Mouse (Mus musculus) intestine, embryonic 15.5 days (tissue): ENCODE data around the gene Gm14444. TPM values are rescaled to one million over a fixed set of nuclear protein-coding genes. Genes with fewer than 3 reads are reported as not detected.
A peak's percentile ranks its signal among the peaks of the same experiment; 100 is the strongest.
"Not testable (repeated sequence)": the region's sequence is repeated elsewhere in the genome, so short reads cannot be mapped to it uniquely, and the experiment has no call there.

Experiments
- ATAC-seq: fragments of 200-750 bp; cut with Nextera tagmentation; 2 replicates; pipeline ENCODE4 v1.8.0; 2017; ENCODE audit warnings: moderate TSS enrichment, moderate library complexity
- H3K27ac ChIP-seq: fragments of 300-500 bp; sonication (generic); 2 replicates; pipeline ENCODE4 v1.5.1; 2015; ENCODE audit warnings: mild to moderate bottlenecking, inconsistent platforms
- H3K27me3 ChIP-seq: fragments of 300-500 bp; sonication (generic); replicated peaks from 2 replicates; pipeline ENCODE4 v1.6.1; 2015; ENCODE audit warnings: inconsistent platforms
- H3K36me3 ChIP-seq: fragments of 300-500 bp; sonication (generic); 2 replicates; pipeline ENCODE4 v1.6.1; 2015; ENCODE audit warnings: inconsistent platforms
- H3K4me1 ChIP-seq: fragments of 300-500 bp; sonication (generic); replicated peaks from 2 replicates; pipeline ENCODE4 v1.6.1; 2015; ENCODE audit warnings: inconsistent platforms
- H3K4me2 ChIP-seq: fragments of 300-500 bp; sonication (generic); replicated peaks from 2 replicates; pipeline ENCODE4 v1.6.1; 2015; ENCODE audit warnings: mild to moderate bottlenecking, inconsistent platforms
- H3K4me3 ChIP-seq: fragments of 300-500 bp; sonication (generic); replicated peaks from 2 replicates; pipeline ENCODE4 v1.5.1; 2015; ENCODE audit warnings: inconsistent platforms
- H3K9ac ChIP-seq: fragments of 300-500 bp; sonication (generic); 2 replicates; pipeline ENCODE4 v1.6.1; 2015; ENCODE audit warnings: inconsistent platforms
- H3K9me3 ChIP-seq: fragments of 300-500 bp; sonication (generic); 2 replicates; pipeline ENCODE4 v1.6.1; 2016; ENCODE audit warnings: inconsistent platforms
- WGBS: fragments of 180-500 bp; shearing (Covaris S2); methylation state at CpG from one replicate; pipeline ENCODE4 v1.1.7; 2015; 5-methylcytosine and 5-hydroxymethylcytosine counted together
- polyA plus RNA-seq: library from polyadenylated mRNA; unstranded; fragments of >200 nt; fragmentation: Nextera tagmentation; extraction: Ambion mirVana; gene quantifications from 2 replicates; pipeline ENCODE4 v1.2.1, GENCODE M21; 2015

Gm14444 gene
- polyA plus RNA-seq = not detected in 2 replicates

DNA sequence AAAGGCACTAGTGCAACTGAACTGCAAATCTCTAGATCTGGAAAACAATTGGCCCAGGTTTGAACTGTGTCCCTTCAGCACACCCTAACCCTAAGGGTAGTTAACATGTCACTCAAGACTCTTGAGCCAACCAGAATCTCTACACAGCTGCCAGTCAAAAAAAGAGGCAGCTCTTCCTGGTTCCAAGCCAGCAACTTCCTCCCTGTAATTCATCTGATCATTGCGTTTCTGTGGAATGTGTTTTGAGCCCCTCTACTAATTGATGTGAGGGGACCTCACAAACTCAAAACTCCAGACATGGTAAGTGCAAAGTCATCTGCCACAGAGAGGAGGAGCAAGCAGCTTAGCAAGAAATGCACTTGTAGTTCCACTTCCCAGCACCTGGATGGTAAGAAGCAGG is at the start of gene Gm14444:
TSS of gene Gm14444 (plus strand) at position 220 of the 400 bp plus-strand sequence.
- not testable (repeated sequence) for H3K9ac ChIP-seq, H3K27ac ChIP-seq, H3K36me3 ChIP-seq, H3K4me1 ChIP-seq, H3K4me2 ChIP-seq, H3K27me3 ChIP-seq, H3K4me3 ChIP-seq, ATAC-seq, H3K9me3 ChIP-seq
- 66% methylated on average over 1 of the region's 1 CpGs for WGBS

- H3K9me3 ChIP-seq, H3K36me3 ChIP-seq, H3K27me3 ChIP-seq, H3K9ac ChIP-seq, H3K4me1 ChIP-seq, H3K4me3 ChIP-seq, H3K27ac ChIP-seq, H3K4me2 ChIP-seq: not testable (repeated sequence)
- ATAC-seq = peak; percentile 43; the same call in 1 of the 2 replicates
- WGBS = 71% methylated on average over 3 of the region's 3 CpGs
These were observed 44.6 kb upstream of the Gm14444 start for GRCm38 (mm10) chr2:174965466-174965865.

- 96% methylated on average over 27 of the region's 27 CpGs for WGBS
- H3K4me1 ChIP-seq, ATAC-seq, H3K9ac ChIP-seq, H3K9me3 ChIP-seq, H3K27ac ChIP-seq, H3K4me3 ChIP-seq, H3K36me3 ChIP-seq, H3K27me3 ChIP-seq, H3K4me2 ChIP-seq: not testable (repeated sequence)
These were observed 34.2 kb downstream of the Gm14444 start for GRCm38 (mm10) chr2:175044268-175044667.

- not testable (repeated sequence) for H3K4me2 ChIP-seq, H3K27me3 ChIP-seq, H3K36me3 ChIP-seq, H3K9ac ChIP-seq, H3K9me3 ChIP-seq, H3K4me3 ChIP-seq, ATAC-seq, H3K27ac ChIP-seq, H3K4me1 ChIP-seq
- WGBS = 62% methylated on average over 1 of the region's 1 CpGs
These were observed 57.7 kb downstream of the Gm14444 start, which contains the start of gene Gm14393 for GRCm38 (mm10) chr2:175067681-175068261. TSS of gene Gm14393 (minus strand) at chr2:175067781.

Other genes with a start within 250 kb of the Gm14444 start
- gene Edn3, start 249.6 kb upstream of the Gm14444 start, polyA plus RNA-seq = 14.7 and 15.3 TPM in 2 replicates
- gene Gm14393, start 57.5 kb downstream of the Gm14444 start, polyA plus RNA-seq = 0.85 TPM in 1 of 2 replicates, not detected in the other
- 3.9 and 5.1 TPM in 2 replicates for gene Gm14399, start 131.8 kb downstream of the Gm14444 start, polyA plus RNA-seq
- 0.53 and 0.59 TPM in 2 replicates for gene Gm14443, start 165.6 kb downstream of the Gm14444 start, polyA plus RNA-seq
- gene Gm14391, start 196.7 kb downstream of the Gm14444 start, polyA plus RNA-seq = 5.4 and 5.8 TPM in 2 replicates